Mouse (Mus musculus) ES-E14 (cell line): ENCODE results near the gene Ddx23. TPM values are rescaled to one million over a fixed set of nuclear protein-coding genes. Genes with fewer than 3 reads are reported as not detected.

Experiments used
- DNase-seq: peaks from one replicate; pipeline ENCODE4 v3.0.0-alpha.2; 2013; ENCODE audit warnings: low read depth, low spot score
- H3K27ac ChIP-seq: 2 replicates; pipeline ENCODE4 v1.5.1; 2012; ENCODE audit warnings: low read depth, mild to moderate bottlenecking, low read length, moderate library complexity, mixed read lengths; ENCODE audit not compliant: poor library complexity, insufficient read depth, severe bottlenecking
- H3K36me3 ChIP-seq: 2 replicates; pipeline ENCODE4 v1.6.1; 2012; ENCODE audit warnings: mild to moderate bottlenecking, low read length, moderate library complexity, mixed read lengths; ENCODE audit not compliant: control insufficient read depth, poor library complexity, insufficient read depth, severe bottlenecking
- H3K4me1 ChIP-seq, 2 experiments: fragments of 150-350 bp in 1 of 2; sonication (generic) in 1 of 2; 2 replicates each; pipeline ENCODE4 v1.6.1; 2012; ENCODE audit warnings: low read length in 2 of 2, mild to moderate bottlenecking in 1 of 2, mixed read lengths in 1 of 2; ENCODE audit not compliant: control insufficient read depth in 2 of 2, insufficient read depth in 2 of 2, poor library complexity in 1 of 2
- H3K4me3 ChIP-seq, 2 experiments: fragments of 150-350 bp in 1 of 2; sonication (generic) in 1 of 2; 2 replicates each; pipeline ENCODE4 v1.5.1; 2012; ENCODE audit warnings: low read length in 2 of 2, low read depth in 1 of 2, mild to moderate bottlenecking in 1 of 2, mixed read lengths in 1 of 2; ENCODE audit not compliant: insufficient read depth in 1 of 2, poor library complexity in 1 of 2, severe bottlenecking in 1 of 2
- H3K9ac ChIP-seq: 2 replicates; pipeline ENCODE4 v1.6.1; 2012; ENCODE audit warnings: low read depth, mild to moderate bottlenecking, low read length, mixed read lengths; ENCODE audit not compliant: poor library complexity, insufficient read depth, severe bottlenecking
- H3K9me3 ChIP-seq: fragments of 150-350 bp; sonication (generic); 2 replicates; pipeline ENCODE4 v1.6.1; 2012; ENCODE audit warnings: low read depth, mild to moderate bottlenecking, low read length; ENCODE audit not compliant: control insufficient read depth, insufficient read depth
- CHD2 ChIP-seq: IDR thresholded peaks from 2 replicates; pipeline ENCODE4 v1.6.1; 2014; ENCODE audit warnings: mild to moderate bottlenecking, low read depth, low read length, inconsistent platforms
- HCFC1 ChIP-seq: IDR thresholded peaks from 2 replicates; pipeline ENCODE4 v1.6.1; 2012; ENCODE audit warnings: low read length, inconsistent platforms, borderline replicate concordance; ENCODE audit not compliant: insufficient read depth
- MAFK ChIP-seq: IDR thresholded peaks from 2 replicates; pipeline ENCODE4 v1.6.1; 2014; ENCODE audit warnings: mild to moderate bottlenecking, low read depth, low read length, inconsistent platforms; ENCODE audit not compliant: insufficient read depth
- ZC3H11A ChIP-seq: IDR thresholded peaks from 2 replicates; pipeline ENCODE4 v1.6.1; 2012; ENCODE audit warnings: low read depth, mild to moderate bottlenecking, inconsistent platforms, low read length, borderline replicate concordance
- ZNF384 ChIP-seq: IDR thresholded peaks from 2 replicates; pipeline ENCODE4 v1.6.1; 2012; ENCODE audit warnings: low read depth, low read length, inconsistent platforms
- in situ Hi-C, 2 experiments: fragments of 600-800 bp; cut with MboI; formaldehyde crosslinking; loops; one replicate each; pipeline ENCODE4 v1.15.1; 2025; ENCODE audit warnings: low sequenced_read_pairs in 2 of 2, inconsistent platforms in 1 of 2; ENCODE audit not compliant: unreplicated experiment in 2 of 2
- total RNA-seq: library from RNA; depleted of rRNA; stranded (reverse); fragments of 300-350 nt; gene quantifications from 2 replicates; pipeline ENCODE4 v1.2.3, GENCODE M21; 2012

Gene Ddx23
- total RNA-seq, 1 experiment, result 147 TPM

GRCm38 (mm10) chr15:98656982-98657751, 5.5 kb downstream of the Ddx23 start:
- no peak overlapping the region for H3K4me3 ChIP-seq
- in situ Hi-C loops, result no loop called here
- no peaks in the 10 kb centered on the region for H3K4me1 ChIP-seq
- peaks cover 52% of the 10 kb centered on the region for H3K36me3 ChIP-seq
- TF ChIP-seq CHD2, result no peak
- TF ChIP-seq ZNF384, result no peak
- no peaks in the 10 kb centered on the region for H3K9me3 ChIP-seq
- H3K9ac ChIP-seq, result no peak overlapping the region
- no peak overlapping the region for H3K27ac ChIP-seq
- no peak for DNase-seq

- H3K4me1 ChIP-seq, result no peaks in the 10 kb centered on the region
- H3K9ac ChIP-seq, result no peak overlapping the region
- TF ChIP-seq ZC3H11A (no peak), CHD2 (no peak), MAFK (no peak), HCFC1 (no peak), ZNF384 (no peak)
- in situ Hi-C loops, result no loop called here
- H3K36me3 ChIP-seq, result peaks cover 75% of the 10 kb centered on the region
- H3K9me3 ChIP-seq, result no peaks in the 10 kb centered on the region
- no peak overlapping the region for H3K4me3 ChIP-seq
- H3K27ac ChIP-seq, result no peak overlapping the region; the same call in 1 of the 2 replicates
- DNase-seq, result no peak
Measured at GRCm38 (mm10) chr15:98652174-98652573, 10.5 kb downstream of the Ddx23 start.

GRCm38 (mm10) chr15:98651431-98651830, 11.3 kb downstream of the Ddx23 start:
- in situ Hi-C loops, result no loop called here
- H3K9me3 ChIP-seq, result no peaks in the 10 kb centered on the region
- H3K4me3 ChIP-seq, result no peak overlapping the region
- no peak for DNase-seq
- peaks cover 75% of the 10 kb centered on the region for H3K36me3 ChIP-seq
- no peak overlapping the region for H3K9ac ChIP-seq
- H3K4me1 ChIP-seq, result no peaks in the 10 kb centered on the region
- H3K27ac ChIP-seq, result no peak overlapping the region
- TF ChIP-seq CHD2, result no peak
- no peak for TF ChIP-seq HCFC1
- no peak for TF ChIP-seq ZC3H11A
- TF ChIP-seq ZNF384, result no peak

- Histone ChIP-seq H3K36me3 (peaks cover 84% of the 10 kb centered on the region), H3K27ac (no peak overlapping the region), H3K4me3 (no peak overlapping the region), H3K9ac (no peak overlapping the region), H3K9me3 (no peaks in the 10 kb centered on the region), H3K4me1 (peaks cover 0 to 8% of the 10 kb centered on the region in 2 experiments; a peak in 1 of 4 replicates)
- TF ChIP-seq ZNF384, result no peak
- TF ChIP-seq HCFC1, result no peak
- no peak for DNase-seq
- in situ Hi-C loops, result no loop called here
Measured at GRCm38 (mm10) chr15:98648071-98648470, 14.6 kb downstream of the Ddx23 start.

GRCm38 (mm10) chr15:98647308-98647707, 15.4 kb downstream of the Ddx23 start:
- H3K4me3 ChIP-seq, result no peak overlapping the region
- no peak overlapping the region for H3K27ac ChIP-seq
- peaks cover 0 to 8% of the 10 kb centered on the region in 2 experiments; a peak in 1 of 4 replicates for H3K4me1 ChIP-seq
- in situ Hi-C loops, result no loop called here
- H3K9me3 ChIP-seq, result no peaks in the 10 kb centered on the region
- peaks cover 84% of the 10 kb centered on the region for H3K36me3 ChIP-seq
- DNase-seq, result no peak
- TF ChIP-seq CHD2 (no peak), ZC3H11A (no peak), HCFC1 (no peak), ZNF384 (no peak), MAFK (no peak)
- H3K9ac ChIP-seq, result no peak overlapping the region
